Mouse (Mus musculus): ENCODE results near the gene Grb14.

- TF ChIP-seq CTCF (conservative IDR thresholded peaks at IDR 0.05; ENCODE audit: insufficient read depth, insufficient read length, low read depth, low read length) = no peak
- TF ChIP-seq POLR2A (IDR thresholded peaks at IDR 0.05; ENCODE audit: low read depth, low read length) = no peak
Observed at GRCm38 (mm10) chr2:64966893-64967444, 57.8 kb downstream of the Grb14 start.
